Mouse (Mus musculus): ENCODE data around the gene Mrpl12. TPM values are rescaled to one million over a fixed set of nuclear protein-coding genes. Genes with fewer than 3 reads are reported as not detected.

Gene Mrpl12
- polyA plus RNA-seq, 1 experiment from 2014 or later = 187 TPM

DNA sequence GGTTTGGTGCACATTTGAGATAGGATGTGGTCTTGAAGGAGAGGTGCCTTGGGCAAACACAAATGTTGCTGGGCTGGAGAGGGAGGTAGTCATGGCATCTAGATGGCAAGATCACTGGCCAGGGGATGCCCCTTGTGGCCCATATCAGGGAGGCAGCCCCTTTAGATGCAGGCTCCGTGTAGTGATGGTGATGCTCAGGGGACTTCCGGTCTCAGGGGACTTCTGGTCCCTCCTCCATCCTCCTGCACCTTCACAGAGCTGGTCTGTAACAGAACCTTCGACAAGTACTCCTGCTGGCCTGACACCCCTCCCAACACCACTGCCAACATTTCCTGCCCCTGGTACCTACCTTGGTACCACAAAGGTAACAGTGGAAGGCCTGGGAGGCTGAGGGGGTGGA lies 51.4 kb downstream of the Mrpl12 start:
- Histone ChIP-seq H3K4me1 (peaks cover 37% of the 10 kb centered on the region), H3K4me3 (no peak overlapping the region), H3K9me3 (replicated peaks) (no peaks in the 10 kb centered on the region), H3K27ac (no peak overlapping the region), H3K27me3 (ENCODE audit: low read depth, poor library complexity, severe bottlenecking) (peaks cover 50% of the 10 kb centered on the region), H3K36me3 (no peaks in the 10 kb centered on the region)
- DNase-seq (ENCODE audit: low spot score) = no peak
- WGBS = 68% methylated on average over 3 of the region's 3 CpGs

DNA sequence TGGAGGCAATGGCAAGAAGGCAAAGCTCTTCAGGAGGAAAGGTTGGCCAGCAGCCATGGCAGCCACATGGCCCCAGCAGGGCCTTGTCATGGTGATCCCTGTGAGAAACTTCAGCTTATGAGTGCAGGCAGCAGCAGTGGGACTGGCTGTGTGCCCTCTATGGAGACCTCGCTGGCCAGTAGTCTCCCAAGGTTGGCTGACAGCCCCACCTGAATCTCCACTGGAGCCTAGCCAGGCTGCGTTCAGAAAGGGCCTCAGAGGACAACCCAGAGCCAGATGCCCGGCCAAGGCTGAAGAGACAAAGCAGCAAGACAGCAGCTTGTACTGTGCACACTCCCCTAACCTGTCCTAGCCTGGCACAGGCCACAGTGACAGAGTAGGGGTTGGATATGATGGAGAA lies 54.1 kb downstream of the Mrpl12 start:
- 90% methylated on average over 3 of the region's 3 CpGs for WGBS
- H3K4me1 ChIP-seq = peaks cover 28% of the 10 kb centered on the region
- DNase-seq (ENCODE audit: low spot score) = no peak
- peak overlapping the region; percentile 83 for H3K27ac ChIP-seq
- H3K9me3 ChIP-seq (replicated peaks) = no peaks in the 10 kb centered on the region
- peaks cover 18% of the 10 kb centered on the region for H3K36me3 ChIP-seq
- peaks cover 24% of the 10 kb centered on the region for H3K27me3 ChIP-seq (ENCODE audit: low read depth, poor library complexity, severe bottlenecking)
- H3K4me3 ChIP-seq = 0 out of 2 replicates have a peak overlapping the region, but pooled peaks have one; percentile 6

Other genes with a start within 250 kb of the Mrpl12 start
- 3,099 and 3,197 TPM in 2 replicates for gene Actg1, start 136.1 kb upstream of the Mrpl12 start, polyA plus RNA-seq (2016; fragmentation: Nextera tagmentation; extraction: Ambion mirVana)
- gene Fscn2, start 123.1 kb upstream of the Mrpl12 start, polyA plus RNA-seq (2016; fragmentation: Nextera tagmentation; extraction: Ambion mirVana) = 0.35 and 0.74 TPM in 2 replicates
- 34.2 and 40.6 TPM in 2 replicates for gene Faap100, start 105.8 kb upstream of the Mrpl12 start, polyA plus RNA-seq (2016; fragmentation: Nextera tagmentation; extraction: Ambion mirVana)
- 55.7 and 56.8 TPM in 2 replicates for gene Nploc4, start 46.9 kb upstream of the Mrpl12 start, polyA plus RNA-seq (2016; fragmentation: Nextera tagmentation; extraction: Ambion mirVana)
- gene Tspan10, start 42.0 kb upstream of the Mrpl12 start, polyA plus RNA-seq (2016; fragmentation: Nextera tagmentation; extraction: Ambion mirVana) = not detected in 2 replicates
- gene Pde6g, start 31.1 kb upstream of the Mrpl12 start, polyA plus RNA-seq (2016; fragmentation: Nextera tagmentation; extraction: Ambion mirVana) = 0.24 TPM in 1 of 2 replicates, not detected in the other
- 9.7 and 10.5 TPM in 2 replicates for gene Oxld1, start 26.5 kb upstream of the Mrpl12 start, polyA plus RNA-seq (2016; fragmentation: Nextera tagmentation; extraction: Ambion mirVana)
- 48.9 and 56.7 TPM in 2 replicates for gene Ccdc137, start 26.5 kb upstream of the Mrpl12 start, polyA plus RNA-seq (2016; fragmentation: Nextera tagmentation; extraction: Ambion mirVana)
- 54.2 and 65.6 TPM in 2 replicates for gene Arl16, start 17.0 kb upstream of the Mrpl12 start, polyA plus RNA-seq (2016; fragmentation: Nextera tagmentation; extraction: Ambion mirVana)
- gene Slc25a10, start 7.2 kb downstream of the Mrpl12 start, polyA plus RNA-seq (2016; fragmentation: Nextera tagmentation; extraction: Ambion mirVana) = 69.0 and 71.8 TPM in 2 replicates
- gene Gcgr, start 46.1 kb downstream of the Mrpl12 start, polyA plus RNA-seq (2016; fragmentation: Nextera tagmentation; extraction: Ambion mirVana) = 0.26 and 1.1 TPM in 2 replicates
- 223 and 235 TPM in 2 replicates for gene Mcrip1, start 65.1 kb downstream of the Mrpl12 start, polyA plus RNA-seq (2016; fragmentation: Nextera tagmentation; extraction: Ambion mirVana)
- 0.25 and 0.26 TPM in 2 replicates for gene Ppp1r27, start 66.5 kb downstream of the Mrpl12 start, polyA plus RNA-seq (2016; fragmentation: Nextera tagmentation; extraction: Ambion mirVana)
- gene P4hb, start 88.6 kb downstream of the Mrpl12 start, polyA plus RNA-seq (2016; fragmentation: Nextera tagmentation; extraction: Ambion mirVana) = 613 and 656 TPM in 2 replicates
- 742 and 814 TPM in 2 replicates for gene Arhgdia, start 97.0 kb downstream of the Mrpl12 start, polyA plus RNA-seq (2016; fragmentation: Nextera tagmentation; extraction: Ambion mirVana)
- 720 and 728 TPM in 2 replicates for gene Alyref, start 113.8 kb downstream of the Mrpl12 start, polyA plus RNA-seq (2016; fragmentation: Nextera tagmentation; extraction: Ambion mirVana)
- gene Anapc11, start 113.8 kb downstream of the Mrpl12 start, polyA plus RNA-seq (2016; fragmentation: Nextera tagmentation; extraction: Ambion mirVana) = 201 and 207 TPM in 2 replicates
- gene Npb, start 123.9 kb downstream of the Mrpl12 start, polyA plus RNA-seq (2016; fragmentation: Nextera tagmentation; extraction: Ambion mirVana) = 0.56 TPM in 1 of 2 replicates, not detected in the other
- gene Pcyt2, start 133.3 kb downstream of the Mrpl12 start, polyA plus RNA-seq (2016; fragmentation: Nextera tagmentation; extraction: Ambion mirVana) = 161 and 169 TPM in 2 replicates
- gene Sirt7, start 140.6 kb downstream of the Mrpl12 start, polyA plus RNA-seq (2016; fragmentation: Nextera tagmentation; extraction: Ambion mirVana) = 27.2 and 28.8 TPM in 2 replicates
- 25.9 and 28.1 TPM in 2 replicates for gene Mafg, start 149.0 kb downstream of the Mrpl12 start, polyA plus RNA-seq (2016; fragmentation: Nextera tagmentation; extraction: Ambion mirVana)
- gene Pycr1, start 159.2 kb downstream of the Mrpl12 start, polyA plus RNA-seq (2016; fragmentation: Nextera tagmentation; extraction: Ambion mirVana) = 40.6 TPM in 2 replicates
- not detected in 2 replicates for gene Myadml2, start 163.5 kb downstream of the Mrpl12 start, polyA plus RNA-seq (2016; fragmentation: Nextera tagmentation; extraction: Ambion mirVana)
- gene Notum, start 176.6 kb downstream of the Mrpl12 start, polyA plus RNA-seq (2016; fragmentation: Nextera tagmentation; extraction: Ambion mirVana) = 9.1 and 10.1 TPM in 2 replicates
- 166 and 171 TPM in 2 replicates for gene Aspscr1, start 188.4 kb downstream of the Mrpl12 start, polyA plus RNA-seq (2016; fragmentation: Nextera tagmentation; extraction: Ambion mirVana)
- 122 and 123 TPM in 2 replicates for gene Cenpx, start 229.1 kb downstream of the Mrpl12 start, polyA plus RNA-seq (2016; fragmentation: Nextera tagmentation; extraction: Ambion mirVana)
- 52.8 and 60.8 TPM in 2 replicates for gene Lrrc45, start 229.3 kb downstream of the Mrpl12 start, polyA plus RNA-seq (2016; fragmentation: Nextera tagmentation; extraction: Ambion mirVana)
- gene Rac3, start 236.9 kb downstream of the Mrpl12 start, polyA plus RNA-seq (2016; fragmentation: Nextera tagmentation; extraction: Ambion mirVana) = 25.4 and 28.8 TPM in 2 replicates
- gene Dcxr, start 242.7 kb downstream of the Mrpl12 start, polyA plus RNA-seq (2016; fragmentation: Nextera tagmentation; extraction: Ambion mirVana) = 14.0 and 15.9 TPM in 2 replicates
- 15.2 and 16.3 TPM in 2 replicates for gene Cbr2, start 247.5 kb downstream of the Mrpl12 start, polyA plus RNA-seq (2016; fragmentation: Nextera tagmentation; extraction: Ambion mirVana)